ENCODE assay signal across 7 mouse cellular contexts in the genomic region with DNA sequence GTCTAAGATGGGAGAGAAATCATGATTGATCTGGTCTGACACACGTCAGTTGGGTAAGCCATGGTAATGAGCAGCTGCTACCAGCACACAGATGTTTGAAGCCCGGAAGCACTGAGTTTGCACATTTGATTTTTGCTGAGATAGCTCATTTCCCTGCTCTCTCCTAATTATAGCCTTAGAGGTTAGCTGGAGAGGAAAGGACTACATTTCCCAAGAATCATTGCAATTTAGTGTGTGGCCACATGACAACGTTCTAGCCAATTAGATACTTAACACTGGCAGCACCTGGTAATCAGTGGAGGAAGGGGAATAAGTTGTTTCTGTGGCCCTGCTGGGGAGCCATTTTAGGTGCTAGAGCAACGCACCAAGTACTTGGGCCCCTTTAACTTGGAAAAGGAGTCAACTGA. TPM values are rescaled to one million over a fixed set of nuclear protein-coding genes. Genes with fewer than 3 reads are reported as not detected.
A peak's percentile ranks its signal among the peaks of the same experiment; 100 is the strongest.
DNase-seq lines count a peak whose midpoint lies in the region; ATAC-seq and TF ChIP-seq lines count a peak whose summit lies in the region.

No protein-coding gene starts in this region.

- H3K9me3 ChIP-seq in forebrain, embryonic 12.5 days = no peaks in the 10 kb centered on the region
- H3K9me3 ChIP-seq in liver, embryonic 14.5 days (ENCODE audit: control insufficient read depth, low read length) = no peaks in the 10 kb centered on the region

- no peak overlapping the region for H3K9ac ChIP-seq in forebrain, embryonic 12.5 days
- H3K9ac ChIP-seq in liver, embryonic 14.5 days (replicated peaks) = no peak overlapping the region

- no peak overlapping the region for H3K4me2 ChIP-seq in forebrain, embryonic 12.5 days
- H3K4me2 ChIP-seq in liver, embryonic 14.5 days (ENCODE audit: low read depth) = no peak overlapping the region

- peak; percentile 91 for DNase-seq in A20 (ENCODE audit: low read depth, low spot score)
- DNase-seq in CD4-positive, CD25-positive, alpha-beta regulatory T cell, adult 2 months (ENCODE audit: low read depth, low spot score) = peak; percentile 82
- peak in 2 of 3 experiments; percentile 11 to 30 for DNase-seq in liver, embryonic 14.5 days (ENCODE audit: low read depth in 3 of 3, low spot score in 3 of 3)
- DNase-seq in splenic B cell, adult 2 months (ENCODE audit: low read depth, low spot score) = peak; percentile 73
- DNase-seq in ovary, postnatal 36 days (ENCODE audit: low spot score) = no peak
- DNase-seq in frontal cortex, postnatal 10 days (ENCODE audit: low spot score in 2 of 2) = no peak

- TF ChIP-seq EP300 in liver, embryonic 14.5 days (IDR thresholded peaks at IDR 0.05; ENCODE audit: low read depth) = no peak

- no peaks in the 10 kb centered on the region for H3K27me3 ChIP-seq in forebrain, embryonic 12.5 days
- no peaks in the 10 kb centered on the region for H3K27me3 ChIP-seq in liver, embryonic 14.5 days (ENCODE audit: control insufficient read depth, insufficient read depth, low read length)
- no peaks in the 10 kb centered on the region for H3K27me3 ChIP-seq in splenic B cell, adult 2 months (ENCODE audit: control insufficient read depth, insufficient read depth, low read length, poor library complexity, severe bottlenecking)

- no peaks in the 10 kb centered on the region for H3K36me3 ChIP-seq in forebrain, embryonic 12.5 days (replicated peaks)
- no peaks in the 10 kb centered on the region for H3K36me3 ChIP-seq in liver, embryonic 14.5 days (replicated peaks; ENCODE audit: control insufficient read depth, insufficient read depth, low read depth)
- no peaks in the 10 kb centered on the region for H3K36me3 ChIP-seq in splenic B cell, adult 2 months (ENCODE audit: control insufficient read depth, insufficient read depth, low read length, poor library complexity, severe bottlenecking)

- H3K27ac ChIP-seq in forebrain, embryonic 12.5 days = no peak overlapping the region
- no peak overlapping the region for H3K27ac ChIP-seq in liver, embryonic 14.5 days

- peaks cover 54% of the 10 kb centered on the region for H3K4me1 ChIP-seq in forebrain, embryonic 12.5 days
- H3K4me1 ChIP-seq in liver, embryonic 14.5 days (replicated peaks; ENCODE audit: control insufficient read depth in 2 of 2, insufficient read depth in 2 of 2, low read length in 1 of 2) = no peaks in the 10 kb centered on the region

- no peak for TF ChIP-seq CTCF in liver, embryonic 14.5 days (IDR thresholded peaks at IDR 0.05; ENCODE audit: low read depth)

- 53% methylated on average over 4 of the region's 4 CpGs for WGBS in forebrain, embryonic 12.5 days
- 32% methylated on average over 4 of the region's 4 CpGs for WGBS in liver, embryonic 14.5 days (ENCODE audit: insufficient replicate concordance)

- no peak overlapping the region for H3K4me3 ChIP-seq in forebrain, embryonic 12.5 days (replicated peaks)
- no peak overlapping the region for H3K4me3 ChIP-seq in liver, embryonic 14.5 days (ENCODE audit: insufficient read depth in 1 of 2, low read depth in 2 of 2, low read length in 2 of 2)

- peak; percentile 78; the same call in 1 of the 2 replicates for ATAC-seq in forebrain, embryonic 12.5 days (ENCODE audit: low FRiP score)
- ATAC-seq in liver, embryonic 14.5 days (ENCODE audit: insufficient read depth) = peak; percentile 45; the same call in 1 of the 2 replicates

RNA-seq across cellular contexts. Expression of gene Coro2b, which starts 26.3 kb away (rescaled TPM):
- 37.6 and 38.1 TPM in 2 replicates for polyA plus RNA-seq in forebrain, embryonic 12.5 days (2016; fragmentation: Nextera tagmentation; extraction: Ambion mirVana)
- 1.1 and 1.2 TPM in 2 replicates for polyA plus RNA-seq in liver, embryonic 14.5 days (2012; rRNA removed)
- polyA plus RNA-seq in liver, embryonic 14.5 days (2014; fragmentation: Nextera tagmentation; extraction: Ambion mirVana) = 0.57 and 1.4 TPM in 2 replicates

Comparison
In these comparisons a context has a peak if more than half of its experiments do, and no peak if none do; other contexts are left out.
1. DNase-seq: peak in A20 (single experiment), CD4-positive, CD25-positive, alpha-beta regulatory T cell, adult 2 months (single experiment), liver, embryonic 14.5 days (2 of 3) and splenic B cell, adult 2 months (single experiment); none in ovary, postnatal 36 days (single experiment) and frontal cortex, postnatal 10 days (0 of 2).
2. RNA of gene Coro2b, which starts 26.3 kb away (polyA plus RNA-seq): 37.6 to 38.1 TPM in forebrain, embryonic 12.5 days; 0.57 to 1.4 TPM in liver, embryonic 14.5 days; every median in the first group is over 10 times any median in the second.